ENCODE assay signal across 16 mouse cellular contexts in genomic region chr7:18963294-18963843, GRCm38 (mm10). TPM values are rescaled to one million over a fixed set of nuclear protein-coding genes. Genes with fewer than 3 reads are reported as not detected.
DNase-seq lines count a peak whose midpoint lies in the region; ATAC-seq and TF ChIP-seq lines count a peak whose summit lies in the region.
"Had no signal": no experiment of that assay in that cellular context is flagged by ENCODE, and none has a peak within 500 bp of the region (broad histone marks: within the 10 kb centered on the region; RNA-seq: fewer than 3 reads in every experiment).

No protein-coding gene starts in this region.

- no peak for TF ChIP-seq CTCF in E14TG2a.4 (conservative IDR thresholded peaks at IDR 0.05; ENCODE audit: low read length)

- H3K27ac ChIP-seq in heart, embryonic 11.5 days (ENCODE audit: low read depth, low read length) = no peak overlapping the region
- H3K27ac ChIP-seq in forebrain, embryonic 13.5 days = no peak overlapping the region
- H3K27ac ChIP-seq in midbrain, embryonic 10.5 days (replicated peaks) = peak overlapping the region; percentile 35; the same call in 1 of the 2 replicates

- H3K4me3 ChIP-seq in heart, embryonic 11.5 days (ENCODE audit: low read depth, low read length) = no peak overlapping the region
- peak overlapping the region; percentile 26 for H3K4me3 ChIP-seq in E14TG2a.4 (replicated peaks; ENCODE audit: low read length)
- no peak overlapping the region; the same call in 1 of the 2 replicates for H3K4me3 ChIP-seq in forebrain, embryonic 13.5 days
- peak overlapping the region; percentile 49 for H3K4me3 ChIP-seq in midbrain, embryonic 10.5 days

- peak overlapping the region; percentile 55 for H3K4me2 ChIP-seq in heart, embryonic 11.5 days
- H3K4me2 ChIP-seq in forebrain, embryonic 13.5 days = peak overlapping the region; percentile 65

- H3K9ac ChIP-seq in heart, embryonic 11.5 days (ENCODE audit: low read depth, low read length) = no peak overlapping the region
- H3K9ac ChIP-seq in forebrain, embryonic 13.5 days = 0 out of 2 replicates have a peak overlapping the region, but pooled peaks have one; percentile 55

- peaks cover 6% of the 10 kb centered on the region; the same call in 1 of the 2 replicates for H3K4me1 ChIP-seq in heart, embryonic 11.5 days (ENCODE audit: control insufficient read depth, insufficient read depth, low read length)
- peaks cover 52% of the 10 kb centered on the region for H3K4me1 ChIP-seq in E14TG2a.4 (replicated peaks; ENCODE audit: low read depth, low read length)
- H3K4me1 ChIP-seq in forebrain, embryonic 13.5 days = peaks cover 43% of the 10 kb centered on the region
- peaks cover 68% of the 10 kb centered on the region for H3K4me1 ChIP-seq in midbrain, embryonic 10.5 days

- under 1% methylated on average over 19 of the region's 19 CpGs for WGBS in heart, embryonic 11.5 days (ENCODE audit: insufficient replicate concordance)
- 1% methylated on average over 19 of the region's 19 CpGs for WGBS in forebrain, embryonic 13.5 days
- under 1% methylated on average over 19 of the region's 19 CpGs for WGBS in midbrain, embryonic 10.5 days

- DNase-seq in heart, adult 8-10 months (ENCODE audit: low spot score) = no peak
- DNase-seq in midbrain, embryonic 10.5 days (ENCODE audit: low spot score) = no peak
- no peak for DNase-seq in layer of hippocampus, adult 8-10 months (ENCODE audit: low spot score in 2 of 2)
- no peak for DNase-seq in ovary, adult 18-20 months (ENCODE audit: low spot score)
- no peak for DNase-seq in spleen, adult 18-20 months
- DNase-seq: adrenal gland, postnatal 36 days; gastrocnemius, postnatal 36 days had no signal

- peaks cover 65% of the 10 kb centered on the region for H3K27me3 ChIP-seq in heart, embryonic 11.5 days (ENCODE audit: control insufficient read depth, insufficient read depth, low read length)
- H3K27me3 ChIP-seq in E14TG2a.4 (ENCODE audit: insufficient read depth, low read length) = peaks cover 76% of the 10 kb centered on the region
- H3K27me3 ChIP-seq in forebrain, embryonic 13.5 days = peaks cover 14% of the 10 kb centered on the region; the same call in 1 of the 2 replicates
- peaks cover 67% of the 10 kb centered on the region for H3K27me3 ChIP-seq in midbrain, embryonic 10.5 days (ENCODE audit: low read depth, poor library complexity, severe bottlenecking)

- no peaks in the 10 kb centered on the region for H3K36me3 ChIP-seq in heart, embryonic 11.5 days (ENCODE audit: control insufficient read depth, insufficient read depth, low read length)
- H3K36me3 ChIP-seq in E14TG2a.4 (ENCODE audit: insufficient read depth, low read length) = no peaks in the 10 kb centered on the region
- peaks cover 5% of the 10 kb centered on the region; the same call in 1 of the 2 replicates for H3K36me3 ChIP-seq in forebrain, embryonic 13.5 days (ENCODE audit: poor library complexity, severe bottlenecking)
- peaks cover 6% of the 10 kb centered on the region; the same call in 1 of the 2 replicates for H3K36me3 ChIP-seq in midbrain, embryonic 10.5 days

- H3K9me3 ChIP-seq in heart, embryonic 11.5 days (replicated peaks; ENCODE audit: control insufficient read depth, low read length) = no peaks in the 10 kb centered on the region
- H3K9me3 ChIP-seq in E14TG2a.4 (ENCODE audit: low read length) = no peaks in the 10 kb centered on the region
- no peaks in the 10 kb centered on the region for H3K9me3 ChIP-seq in forebrain, embryonic 13.5 days (replicated peaks)
- no peaks in the 10 kb centered on the region for H3K9me3 ChIP-seq in midbrain, embryonic 10.5 days (replicated peaks)

- ATAC-seq in heart, embryonic 11.5 days (replicated peaks; ENCODE audit: insufficient number of reproducible peaks, low FRiP score, low TSS enrichment) = no peak
- no peak for ATAC-seq in forebrain, embryonic 13.5 days
- ATAC-seq: inflammation-experienced regulatory T-cells, adult 6 months; Patski had no signal

RNA-seq across cellular contexts. Expression of gene Nanos2, which starts 23.8 kb away (rescaled TPM):
- not detected in 2 replicates for polyA plus RNA-seq in heart, embryonic 11.5 days (2014; fragmentation: Nextera tagmentation; extraction: Ambion mirVana)
- not detected for total RNA-seq in heart, adult 8-10 months (2022)
- 0.68 and 0.69 TPM in 2 replicates for polyA plus RNA-seq in forebrain, embryonic 13.5 days (2015; fragmentation: Nextera tagmentation; extraction: Ambion mirVana)
- polyA plus RNA-seq in midbrain, embryonic 10.5 days (2016; fragmentation: Nextera tagmentation; extraction: Ambion mirVana) = 0.07 and 0.16 TPM in 2 replicates
- 1 to 10 TPM in 1 of 4 experiments, under 1 TPM in 2, not detected in 1; 0.60 to 1.5 (median 0.91) TPM for total RNA-seq in layer of hippocampus, adult 8-10 months (2022)
- total RNA-seq: adrenal gland, postnatal 36 days; gastrocnemius, postnatal 36 days; liver, adult 2 months; megakaryocyte progenitor cell, adult 5-6 weeks had no signal
- polyA plus RNA-seq: C2C12; inflammation-experienced regulatory T-cells, adult 6 months; liver, adult 2 months; Patski; urinary bladder, adult 2 months had no signal

RNA-seq across cellular contexts. Expression of gene Mypop, which starts 27.7 kb away (rescaled TPM):
- 2.1 and 2.2 TPM in 2 replicates for polyA plus RNA-seq in heart, embryonic 11.5 days (2014; fragmentation: Nextera tagmentation; extraction: Ambion mirVana)
- 1 to 10 TPM; 3.6 to 4.3 (median 4.3) TPM for total RNA-seq in heart, adult 8-10 months (2022)
- 2.8 TPM in 2 replicates for polyA plus RNA-seq in forebrain, embryonic 13.5 days (2015; fragmentation: Nextera tagmentation; extraction: Ambion mirVana)
- polyA plus RNA-seq in midbrain, embryonic 10.5 days (2016; fragmentation: Nextera tagmentation; extraction: Ambion mirVana) = 4.0 and 4.1 TPM in 2 replicates
- total RNA-seq in layer of hippocampus, adult 8-10 months (2022) = 10 to 100 TPM; 42.4 to 49.6 (median 45.8) TPM

RNA-seq across cellular contexts. Expression of gene Nova2, which starts 37.7 kb away (rescaled TPM):
- 0.77 and 0.93 TPM in 2 replicates for polyA plus RNA-seq in heart, embryonic 11.5 days (2014; fragmentation: Nextera tagmentation; extraction: Ambion mirVana)
- 1 to 10 TPM; 3.2 to 5.5 (median 5.1) TPM for total RNA-seq in heart, adult 8-10 months (2022)
- polyA plus RNA-seq in forebrain, embryonic 13.5 days (2015; fragmentation: Nextera tagmentation; extraction: Ambion mirVana) = 12.3 and 13.7 TPM in 2 replicates
- 3.9 and 6.2 TPM in 2 replicates for polyA plus RNA-seq in midbrain, embryonic 10.5 days (2016; fragmentation: Nextera tagmentation; extraction: Ambion mirVana)
- total RNA-seq in layer of hippocampus, adult 8-10 months (2022) = 10 to 100 TPM; 71.3 to 76.7 (median 74.6) TPM
- total RNA-seq: megakaryocyte progenitor cell, adult 5-6 weeks had no signal

RNA-seq across cellular contexts. Expression of gene Irf2bp1, which starts 40.5 kb away (rescaled TPM):
- polyA plus RNA-seq in heart, embryonic 11.5 days (2014; fragmentation: Nextera tagmentation; extraction: Ambion mirVana) = 13.9 and 14.2 TPM in 2 replicates
- 10 to 100 TPM; 20.6 to 24.3 (median 22.9) TPM for total RNA-seq in heart, adult 8-10 months (2022)
- 22.1 and 23.3 TPM in 2 replicates for polyA plus RNA-seq in forebrain, embryonic 13.5 days (2015; fragmentation: Nextera tagmentation; extraction: Ambion mirVana)
- 21.4 and 23.5 TPM in 2 replicates for polyA plus RNA-seq in midbrain, embryonic 10.5 days (2016; fragmentation: Nextera tagmentation; extraction: Ambion mirVana)
- 10 to 100 TPM; 47.6 to 49.2 (median 47.9) TPM for total RNA-seq in layer of hippocampus, adult 8-10 months (2022)

RNA-seq across cellular contexts. Expression of gene Ccdc61, which starts 53.2 kb away (rescaled TPM):
- polyA plus RNA-seq in heart, embryonic 11.5 days (2014; fragmentation: Nextera tagmentation; extraction: Ambion mirVana) = 12.1 and 19.8 TPM in 2 replicates
- 10 to 100 TPM in 1 of 4 experiments, 1 to 10 TPM in 3; 7.4 to 10.7 (median 8.9) TPM for total RNA-seq in heart, adult 8-10 months (2022)
- polyA plus RNA-seq in forebrain, embryonic 13.5 days (2015; fragmentation: Nextera tagmentation; extraction: Ambion mirVana) = 25.6 and 27.9 TPM in 2 replicates
- 38.5 and 38.7 TPM in 2 replicates for polyA plus RNA-seq in midbrain, embryonic 10.5 days (2016; fragmentation: Nextera tagmentation; extraction: Ambion mirVana)
- 10 to 100 TPM in 2 of 4 experiments, 1 to 10 TPM in 2; 9.4 to 14.3 (median 11.4) TPM for total RNA-seq in layer of hippocampus, adult 8-10 months (2022)

Comparison
In these comparisons a context has a peak if more than half of its experiments do, and no peak if none do; other contexts are left out.
1. H3K4me3 ChIP-seq: peak in E14TG2a.4 (single experiment) and midbrain, embryonic 10.5 days (single experiment); none in heart, embryonic 11.5 days (single experiment) and forebrain, embryonic 13.5 days (single experiment).